Mouse (Mus musculus) E14TG2a.4 (cell line): Measurements from ENCODE around the gene Tex33.

Experiments used
- H3K27me3 ChIP-seq: 2 replicates; pipeline ENCODE4 v1.6.1; 2014; ENCODE audit warnings: low read length, control low read depth; ENCODE audit not compliant: insufficient read depth
- H3K36me3 ChIP-seq: 2 replicates; pipeline ENCODE4 v1.6.1; 2014; ENCODE audit warnings: low read length, control low read depth; ENCODE audit not compliant: insufficient read depth
- H3K4me1 ChIP-seq: replicated peaks from 2 replicates; pipeline ENCODE4 v1.6.1; 2014; ENCODE audit warnings: low read depth, low read length, control low read depth
- H3K4me3 ChIP-seq: replicated peaks from 2 replicates; pipeline ENCODE4 v1.5.1; 2014; ENCODE audit warnings: mild to moderate bottlenecking, low read length
- H3K9me3 ChIP-seq: 2 replicates; pipeline ENCODE4 v1.6.1; 2014; ENCODE audit warnings: low read length, control low read depth
- CTCF ChIP-seq: conservative IDR thresholded peaks from 2 replicates; pipeline ENCODE4 v1.5.1; 2014; ENCODE audit warnings: low read length
- NANOG ChIP-seq: IDR thresholded peaks from 2 replicates; pipeline ENCODE4 v1.6.1; 2014; ENCODE audit warnings: borderline replicate concordance, low read length, mixed read lengths
- POU5F1 ChIP-seq: IDR thresholded peaks from 2 replicates; pipeline ENCODE4 v1.6.1; 2014; ENCODE audit warnings: low read length, borderline replicate concordance

Tex33 gene

GRCm38 (mm10) chr15:78390855-78391254 is 4.9 kb downstream of the Tex33 start:
- TF ChIP-seq NANOG = no peak
- no peak for TF ChIP-seq CTCF
- TF ChIP-seq POU5F1 = no peak
- Histone ChIP-seq H3K27me3 (peaks cover 19% of the 10 kb centered on the region), H3K4me1 (peaks cover 4% of the 10 kb centered on the region; the same call in 1 of the 2 replicates), H3K9me3 (no peaks in the 10 kb centered on the region), H3K4me3 (no peak overlapping the region), H3K36me3 (no peaks in the 10 kb centered on the region)

- Histone ChIP-seq H3K4me3 (no peak overlapping the region), H3K36me3 (no peaks in the 10 kb centered on the region), H3K27me3 (peaks cover 26% of the 10 kb centered on the region), H3K4me1 (peaks cover 21% of the 10 kb centered on the region), H3K9me3 (no peaks in the 10 kb centered on the region)
- no peak for TF ChIP-seq CTCF
- no peak for TF ChIP-seq NANOG
- TF ChIP-seq POU5F1 = no peak
Observed at GRCm38 (mm10) chr15:78385564-78385963, 10.1 kb downstream of the Tex33 start.

- Histone ChIP-seq H3K4me3 (no peak overlapping the region), H3K36me3 (no peaks in the 10 kb centered on the region), H3K9me3 (no peaks in the 10 kb centered on the region), H3K4me1 (peaks cover 21% of the 10 kb centered on the region), H3K27me3 (peaks cover 26% of the 10 kb centered on the region)
- TF ChIP-seq POU5F1 (no peak), NANOG (no peak)
Observed at GRCm38 (mm10) chr15:78384220-78385116, 11.2 kb downstream of the Tex33 start.

GRCm38 (mm10) chr15:78383450-78384219 is 12.1 kb downstream of the Tex33 start:
- Histone ChIP-seq H3K9me3 (no peaks in the 10 kb centered on the region), H3K4me3 (no peak overlapping the region), H3K4me1 (peaks cover 21% of the 10 kb centered on the region), H3K36me3 (no peaks in the 10 kb centered on the region), H3K27me3 (peaks cover 24% of the 10 kb centered on the region)
- no peak for TF ChIP-seq NANOG
- no peak for TF ChIP-seq CTCF
- no peak for TF ChIP-seq POU5F1

- no peaks in the 10 kb centered on the region for H3K9me3 ChIP-seq
- no peaks in the 10 kb centered on the region for H3K36me3 ChIP-seq
- H3K27me3 ChIP-seq = peaks cover 18% of the 10 kb centered on the region
- no peak overlapping the region for H3K4me3 ChIP-seq
- H3K4me1 ChIP-seq = peaks cover 27% of the 10 kb centered on the region
- TF ChIP-seq POU5F1 (no peak), NANOG (no peak), CTCF (no peak)
Observed at GRCm38 (mm10) chr15:78382115-78382514, 13.6 kb downstream of the Tex33 start.

- TF ChIP-seq POU5F1 (no peak), NANOG (no peak), CTCF (no peak)
- H3K4me1 ChIP-seq = peaks cover 27% of the 10 kb centered on the region
- no peak overlapping the region for H3K4me3 ChIP-seq
- H3K9me3 ChIP-seq = no peaks in the 10 kb centered on the region
- no peaks in the 10 kb centered on the region for H3K36me3 ChIP-seq
- peaks cover 8% of the 10 kb centered on the region; the same call in 1 of the 2 replicates for H3K27me3 ChIP-seq
Observed at GRCm38 (mm10) chr15:78380741-78381140, 15.0 kb downstream of the Tex33 start.

GRCm38 (mm10) chr15:78380208-78380607 is 15.5 kb downstream of the Tex33 start:
- H3K36me3 ChIP-seq = no peaks in the 10 kb centered on the region
- no peak overlapping the region for H3K4me3 ChIP-seq
- H3K9me3 ChIP-seq = no peaks in the 10 kb centered on the region
- TF ChIP-seq POU5F1 (no peak), CTCF (no peak), NANOG (no peak)
- H3K4me1 ChIP-seq = peaks cover 27% of the 10 kb centered on the region
- peaks cover 8% of the 10 kb centered on the region; the same call in 1 of the 2 replicates for H3K27me3 ChIP-seq

- Histone ChIP-seq H3K4me3 (no peak overlapping the region), H3K4me1 (peaks cover 17% of the 10 kb centered on the region), H3K36me3 (no peaks in the 10 kb centered on the region), H3K27me3 (0 out of 2 replicates have a peak, but pooled peaks cover 5% of the 10 kb centered on the region), H3K9me3 (no peaks in the 10 kb centered on the region)
- TF ChIP-seq NANOG (no peak), CTCF (no peak), POU5F1 (no peak)
Observed at GRCm38 (mm10) chr15:78378556-78378955, 17.2 kb downstream of the Tex33 start.
